Mouse (Mus musculus): ENCODE measurements around the gene Saxo2. TPM values are rescaled to one million over a fixed set of nuclear protein-coding genes. Genes with fewer than 3 reads are reported as not detected.

Saxo2 gene
- polyA plus RNA-seq, 2 experiments: 3.9 to 9.1 TPM

DNA sequence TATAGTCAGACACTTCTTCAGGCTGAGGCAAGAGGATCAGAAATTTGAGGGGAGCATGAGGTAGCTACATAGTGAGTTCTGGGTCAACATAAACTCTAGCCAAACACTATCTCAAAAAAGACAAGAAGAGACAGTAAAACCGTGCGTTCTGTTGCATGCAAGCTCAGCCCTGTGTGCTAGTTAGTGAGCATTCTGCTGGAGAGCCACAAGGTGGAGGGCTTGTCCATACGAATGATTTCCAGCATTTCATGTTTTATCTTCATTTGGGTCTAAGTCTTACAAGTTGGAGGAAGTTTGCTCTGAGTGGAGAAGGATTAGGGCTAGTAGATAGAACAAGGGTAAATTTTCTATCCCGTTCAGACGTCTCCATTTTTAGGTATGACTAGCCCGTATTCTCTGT lies 28.5 kb upstream of the Saxo2 start:
- Histone ChIP-seq H3K4me1 (ENCODE audit: control insufficient read depth, insufficient read depth, low read length) (no peaks in the 10 kb centered on the region), H3K36me3 (ENCODE audit: control insufficient read depth, insufficient read depth, low read length) (peaks cover 31% of the 10 kb centered on the region), H3K4me2 (replicated peaks; ENCODE audit: low read depth, low read length, severe bottlenecking) (no peak overlapping the region), H3K27me3 (ENCODE audit: control insufficient read depth, insufficient read depth, low read length) (no peaks in the 10 kb centered on the region), H3K4me3 (replicated peaks; ENCODE audit: low read length) (no peak overlapping the region), H3K9ac (ENCODE audit: low read depth, low read length, severe bottlenecking) (no peak overlapping the region), H3K9me3 (ENCODE audit: control insufficient read depth, low read length) (no peaks in the 10 kb centered on the region), H3K27ac (replicated peaks; ENCODE audit: low read depth, low read length) (no peak overlapping the region)
- DNase-seq (ENCODE audit: low spot score): peak; percentile 72
- peak; percentile 37; the same call in 1 of the 2 replicates for ATAC-seq (ENCODE audit: low FRiP score, low read depth)
- 74% methylated on average over 6 of the region's 6 CpGs for WGBS
- no peak for TF ChIP-seq POLR2A (IDR thresholded peaks at IDR 0.05; ENCODE audit: borderline replicate concordance, extremely low read depth, insufficient read depth, insufficient read length)

GRCm38 (mm10) chr7:82676001-82676400 lies 27.7 kb upstream of the Saxo2 start:
- peaks cover 33% of the 10 kb centered on the region for H3K36me3 ChIP-seq (ENCODE audit: control insufficient read depth, insufficient read depth, low read length)
- no peak for TF ChIP-seq POLR2A (IDR thresholded peaks at IDR 0.05; ENCODE audit: borderline replicate concordance, extremely low read depth, insufficient read depth, insufficient read length)
- 65% methylated on average over 5 of the region's 5 CpGs for WGBS

GRCm38 (mm10) chr7:82664604-82665003 lies 16.3 kb upstream of the Saxo2 start:
- H3K36me3 ChIP-seq (ENCODE audit: control insufficient read depth, insufficient read depth, low read length): peaks cover 55% of the 10 kb centered on the region
- ATAC-seq (ENCODE audit: low FRiP score, low read depth): no peak

More at GRCm38 (mm10) chr7:82676001-82676400, 27.7 kb upstream of the Saxo2 start:
- H3K4me1 ChIP-seq (ENCODE audit: control insufficient read depth, insufficient read depth, low read length): no peaks in the 10 kb centered on the region
- no peak overlapping the region for H3K4me2 ChIP-seq (replicated peaks; ENCODE audit: low read depth, low read length, severe bottlenecking)
- H3K4me3 ChIP-seq (replicated peaks; ENCODE audit: low read length): no peak overlapping the region
- ATAC-seq (ENCODE audit: low FRiP score, low read depth): no peak
- no peak for DNase-seq (ENCODE audit: low spot score)
- H3K9ac ChIP-seq (ENCODE audit: low read depth, low read length, severe bottlenecking): no peak overlapping the region
- no peaks in the 10 kb centered on the region for H3K27me3 ChIP-seq (ENCODE audit: control insufficient read depth, insufficient read depth, low read length)
- no peak overlapping the region for H3K27ac ChIP-seq (replicated peaks; ENCODE audit: low read depth, low read length)
- no peaks in the 10 kb centered on the region for H3K9me3 ChIP-seq (ENCODE audit: control insufficient read depth, low read length)

GRCm38 (mm10) chr7:82649081-82649445 lies 735 bp upstream of the Saxo2 start:
- H3K27ac ChIP-seq (replicated peaks; ENCODE audit: low read depth, low read length): no peak overlapping the region
- ATAC-seq (ENCODE audit: low FRiP score, low read depth) (no peak), DNase-seq (ENCODE audit: low spot score) (no peak)
- peak overlapping the region; percentile 54 for H3K4me3 ChIP-seq (replicated peaks; ENCODE audit: low read length)
- peaks cover 4% of the 10 kb centered on the region; the same call in 1 of the 2 replicates for H3K36me3 ChIP-seq (ENCODE audit: control insufficient read depth, insufficient read depth, low read length)
- H3K27me3 ChIP-seq (ENCODE audit: control insufficient read depth, insufficient read depth, low read length): no peaks in the 10 kb centered on the region
- H3K4me2 ChIP-seq (replicated peaks; ENCODE audit: low read depth, low read length, severe bottlenecking): peak overlapping the region; percentile 74
- H3K9me3 ChIP-seq (ENCODE audit: control insufficient read depth, low read length): no peaks in the 10 kb centered on the region
- 0 out of 2 replicates have a peak, but pooled peaks cover 5% of the 10 kb centered on the region for H3K4me1 ChIP-seq (ENCODE audit: control insufficient read depth, insufficient read depth, low read length)
- peak overlapping the region; percentile 64 for H3K9ac ChIP-seq (ENCODE audit: low read depth, low read length, severe bottlenecking)
- TF ChIP-seq POLR2A (IDR thresholded peaks at IDR 0.05; ENCODE audit: borderline replicate concordance, extremely low read depth, insufficient read depth, insufficient read length): no peak
- WGBS: 9% methylated on average over 6 of the region's 6 CpGs

More at GRCm38 (mm10) chr7:82664604-82665003, 16.3 kb upstream of the Saxo2 start:
- Histone ChIP-seq H3K4me1 (ENCODE audit: control insufficient read depth, insufficient read depth, low read length) (no peaks in the 10 kb centered on the region), H3K4me3 (replicated peaks; ENCODE audit: low read length) (no peak overlapping the region), H3K9me3 (ENCODE audit: control insufficient read depth, low read length) (no peaks in the 10 kb centered on the region), H3K27ac (replicated peaks; ENCODE audit: low read depth, low read length) (no peak overlapping the region), H3K4me2 (replicated peaks; ENCODE audit: low read depth, low read length, severe bottlenecking) (no peak overlapping the region), H3K9ac (ENCODE audit: low read depth, low read length, severe bottlenecking) (no peak overlapping the region), H3K27me3 (ENCODE audit: control insufficient read depth, insufficient read depth, low read length) (no peaks in the 10 kb centered on the region)
- TF ChIP-seq POLR2A (IDR thresholded peaks at IDR 0.05; ENCODE audit: borderline replicate concordance, extremely low read depth, insufficient read depth, insufficient read length): no peak
- 88% methylated on average over 3 of the region's 3 CpGs for WGBS
- no peak for DNase-seq (ENCODE audit: low spot score)

DNA sequence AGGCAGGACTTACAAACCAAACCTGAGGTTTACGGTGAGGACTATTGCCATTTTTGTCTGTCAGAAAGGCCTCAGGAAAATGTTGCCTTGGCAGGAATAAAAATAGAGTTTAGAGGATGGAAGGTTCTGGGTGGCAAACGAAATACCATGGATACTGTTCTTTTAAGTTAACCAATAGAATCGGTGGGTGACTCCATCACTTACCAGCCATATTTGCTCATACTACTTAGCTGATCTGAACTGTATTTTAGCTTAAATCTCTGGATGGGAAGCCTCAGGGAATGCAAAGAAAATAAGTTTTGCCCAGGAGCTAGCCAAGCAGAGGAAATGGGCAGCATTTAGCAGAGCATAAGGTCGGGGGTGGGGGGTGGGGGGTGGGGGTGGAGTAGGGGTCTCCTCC lies 419 bp downstream of the Saxo2 start:
- WGBS: 46% methylated on average over 3 of the region's 4 CpGs
- TF ChIP-seq POLR2A (IDR thresholded peaks at IDR 0.05; ENCODE audit: borderline replicate concordance, extremely low read depth, insufficient read depth, insufficient read length): no peak
- ATAC-seq (ENCODE audit: low FRiP score, low read depth) (no peak), DNase-seq (ENCODE audit: low spot score) (no peak)
- Histone ChIP-seq H3K4me1 (ENCODE audit: control insufficient read depth, insufficient read depth, low read length) (0 out of 2 replicates have a peak, but pooled peaks cover 5% of the 10 kb centered on the region), H3K9ac (ENCODE audit: low read depth, low read length, severe bottlenecking) (peak overlapping the region; percentile 64), H3K4me3 (replicated peaks; ENCODE audit: low read length) (peak overlapping the region; percentile 54), H3K9me3 (ENCODE audit: control insufficient read depth, low read length) (no peaks in the 10 kb centered on the region), H3K4me2 (replicated peaks; ENCODE audit: low read depth, low read length, severe bottlenecking) (peak overlapping the region; percentile 74), H3K27me3 (ENCODE audit: control insufficient read depth, insufficient read depth, low read length) (no peaks in the 10 kb centered on the region), H3K36me3 (ENCODE audit: control insufficient read depth, insufficient read depth, low read length) (peaks cover 4% of the 10 kb centered on the region; the same call in 1 of the 2 replicates), H3K27ac (replicated peaks; ENCODE audit: low read depth, low read length) (no peak overlapping the region)

Measured in limb, embryonic 14.5 days (tissue).